Mouse (Mus musculus) limb, embryonic 13.5 days (tissue): Measurements from ENCODE around the gene Nabp2. TPM values are rescaled to one million over a fixed set of nuclear protein-coding genes. Genes with fewer than 3 reads are reported as not detected.
A peak's percentile ranks its signal among the peaks of the same experiment; 100 is the strongest.

Source experiments
- ATAC-seq: fragments of 200-750 bp; cut with Nextera tagmentation; 2 replicates; pipeline ENCODE4 v1.8.0; 2017; ENCODE audit warnings: low read depth, moderate number of reproducible peaks, moderate TSS enrichment; ENCODE audit not compliant: low FRiP score
- H3K27ac ChIP-seq: fragments of 300-500 bp; sonication (generic); 2 replicates; pipeline ENCODE4 v1.5.1; 2015; ENCODE audit warnings: inconsistent platforms, mild to moderate bottlenecking, moderate library complexity
- H3K27me3 ChIP-seq: fragments of 300-500 bp; sonication (generic); 2 replicates; pipeline ENCODE4 v1.6.1; 2015; ENCODE audit warnings: mild to moderate bottlenecking, inconsistent platforms
- H3K36me3 ChIP-seq: fragments of 300-500 bp; sonication (generic); 2 replicates; pipeline ENCODE4 v1.6.1; 2015; ENCODE audit warnings: inconsistent platforms, mild to moderate bottlenecking, moderate library complexity
- H3K4me1 ChIP-seq: fragments of 300-500 bp; sonication (generic); 2 replicates; pipeline ENCODE4 v1.6.1; 2015; ENCODE audit warnings: inconsistent platforms
- H3K4me2 ChIP-seq: fragments of 300-500 bp; sonication (generic); replicated peaks from 2 replicates; pipeline ENCODE4 v1.6.1; 2015; ENCODE audit warnings: inconsistent platforms, mild to moderate bottlenecking, moderate library complexity
- H3K4me3 ChIP-seq: fragments of 300-500 bp; sonication (generic); 2 replicates; pipeline ENCODE4 v1.5.1; 2015; ENCODE audit warnings: moderate library complexity, mild to moderate bottlenecking, inconsistent platforms
- H3K9ac ChIP-seq: fragments of 300-500 bp; sonication (generic); 2 replicates; pipeline ENCODE4 v1.6.1; 2015; ENCODE audit warnings: mild to moderate bottlenecking, inconsistent platforms
- H3K9me3 ChIP-seq: fragments of 300-500 bp; sonication (generic); 2 replicates; pipeline ENCODE4 v1.6.1; 2016; ENCODE audit warnings: inconsistent platforms
- WGBS: fragments of 180-500 bp; shearing (Covaris S2); methylation state at CpG from one replicate; pipeline ENCODE4 v1.1.7; 2015; 5-methylcytosine and 5-hydroxymethylcytosine counted together
- polyA plus RNA-seq: library from polyadenylated mRNA; unstranded; fragments of >200 nt; fragmentation: Nextera tagmentation; extraction: Ambion mirVana; gene quantifications from 2 replicates; pipeline ENCODE4 v1.2.1, GENCODE M21; 2015

Gene Nabp2
- polyA plus RNA-seq, 1 experiment from 2014 or later = 60.6 TPM

- no peak for ATAC-seq
- Histone ChIP-seq H3K36me3 (peaks cover 80% of the 10 kb centered on the region), H3K9ac (no peak overlapping the region), H3K4me1 (no peaks in the 10 kb centered on the region), H3K4me3 (no peak overlapping the region), H3K9me3 (no peaks in the 10 kb centered on the region), H3K4me2 (no peak overlapping the region), H3K27me3 (no peaks in the 10 kb centered on the region), H3K27ac (no peak overlapping the region)
- 39% methylated on average over 7 of the region's 7 CpGs for WGBS
Observed at GRCm38 (mm10) chr10:128424604-128425003, 13.3 kb upstream of the Nabp2 start.

- H3K4me2 ChIP-seq = no peak overlapping the region
- H3K9me3 ChIP-seq = no peaks in the 10 kb centered on the region
- 60% methylated on average over 5 of the region's 5 CpGs for WGBS
- no peaks in the 10 kb centered on the region for H3K27me3 ChIP-seq
- H3K27ac ChIP-seq = no peak overlapping the region
- no peak overlapping the region for H3K4me3 ChIP-seq
- no peak for ATAC-seq
- H3K4me1 ChIP-seq = no peaks in the 10 kb centered on the region
- no peak overlapping the region for H3K9ac ChIP-seq
- H3K36me3 ChIP-seq = peaks cover 85% of the 10 kb centered on the region
Observed at GRCm38 (mm10) chr10:128422426-128422825, 11.1 kb upstream of the Nabp2 start.

GRCm38 (mm10) chr10:128414848-128415247 is 3.6 kb upstream of the Nabp2 start:
- Histone ChIP-seq H3K4me2 (no peak overlapping the region), H3K27me3 (no peaks in the 10 kb centered on the region), H3K36me3 (peaks cover 65% of the 10 kb centered on the region), H3K4me3 (no peak overlapping the region), H3K4me1 (peaks cover 28% of the 10 kb centered on the region), H3K27ac (no peak overlapping the region), H3K9ac (no peak overlapping the region), H3K9me3 (no peaks in the 10 kb centered on the region)
- ATAC-seq = no peak
- WGBS = 90% methylated on average over 5 of the region's 5 CpGs

GRCm38 (mm10) chr10:128413076-128413475 is 1.8 kb upstream of the Nabp2 start:
- Histone ChIP-seq H3K27ac (no peak overlapping the region), H3K9ac (peak overlapping the region; percentile 90; the same call in 1 of the 2 replicates), H3K4me3 (peak overlapping the region; percentile 91), H3K36me3 (peaks cover 49% of the 10 kb centered on the region), H3K9me3 (no peaks in the 10 kb centered on the region), H3K27me3 (no peaks in the 10 kb centered on the region), H3K4me2 (peak overlapping the region; percentile 97), H3K4me1 (peaks cover 36% of the 10 kb centered on the region)
- 70% methylated on average over 1 of the region's 1 CpGs for WGBS
- ATAC-seq = no peak

- Histone ChIP-seq H3K27ac (peak overlapping the region; percentile 92; the same call in 1 of the 2 replicates), H3K36me3 (peaks cover 48% of the 10 kb centered on the region)
- 59% methylated on average over 1 of the region's 1 CpGs for WGBS
Observed at GRCm38 (mm10) chr10:128412558-128412957, 1.3 kb upstream of the Nabp2 start.

GRCm38 (mm10) chr10:128412055-128412381 is 726 bp upstream of the Nabp2 start:
- no peak for ATAC-seq
- H3K9me3 ChIP-seq = no peaks in the 10 kb centered on the region
- H3K4me2 ChIP-seq = peak overlapping the region; percentile 97
- peak overlapping the region; percentile 90 for H3K9ac ChIP-seq
- peak overlapping the region; percentile 91 for H3K4me3 ChIP-seq
- peak overlapping the region; percentile 92 for H3K27ac ChIP-seq
- peaks cover 46% of the 10 kb centered on the region for H3K36me3 ChIP-seq
- no peaks in the 10 kb centered on the region for H3K27me3 ChIP-seq
- H3K4me1 ChIP-seq = peaks cover 36% of the 10 kb centered on the region
- WGBS = 2% methylated on average over 14 of the region's 14 CpGs

More at GRCm38 (mm10) chr10:128412558-128412957, 1.3 kb upstream of the Nabp2 start:
- Histone ChIP-seq H3K4me1 (peaks cover 36% of the 10 kb centered on the region), H3K4me2 (peak overlapping the region; percentile 97), H3K9me3 (no peaks in the 10 kb centered on the region), H3K9ac (peak overlapping the region; percentile 90), H3K27me3 (no peaks in the 10 kb centered on the region), H3K4me3 (peak overlapping the region; percentile 91)
- ATAC-seq = no peak

- Histone ChIP-seq H3K4me3 (peak overlapping the region; percentile 91), H3K9me3 (no peaks in the 10 kb centered on the region), H3K4me2 (peak overlapping the region; percentile 97), H3K27me3 (no peaks in the 10 kb centered on the region), H3K27ac (peak overlapping the region; percentile 92), H3K36me3 (peaks cover 44% of the 10 kb centered on the region), H3K9ac (peak overlapping the region; percentile 87), H3K4me1 (peaks cover 36% of the 10 kb centered on the region)
- WGBS = 33% methylated on average over 4 of the region's 4 CpGs
- ATAC-seq = no peak
Observed at GRCm38 (mm10) chr10:128410560-128410845, 789 bp downstream of the Nabp2 start.

GRCm38 (mm10) chr10:128409692-128410559 is 1.4 kb downstream of the Nabp2 start:
- Histone ChIP-seq H3K9me3 (no peaks in the 10 kb centered on the region), H3K27me3 (no peaks in the 10 kb centered on the region), H3K9ac (peak overlapping the region; percentile 87), H3K4me2 (peak overlapping the region; percentile 97), H3K36me3 (peaks cover 43% of the 10 kb centered on the region), H3K4me3 (peak overlapping the region; percentile 91), H3K27ac (peak overlapping the region; percentile 92), H3K4me1 (peaks cover 36% of the 10 kb centered on the region)
- WGBS = 7% methylated on average over 36 of the region's 36 CpGs
- peak; percentile 90 for ATAC-seq

- WGBS = 18% methylated on average over 35 of the region's 35 CpGs
- peaks cover 36% of the 10 kb centered on the region for H3K4me1 ChIP-seq
- ATAC-seq = no peak
- H3K36me3 ChIP-seq = peaks cover 33% of the 10 kb centered on the region
- H3K27me3 ChIP-seq = no peaks in the 10 kb centered on the region
- peak overlapping the region; percentile 58 for H3K27ac ChIP-seq
- H3K4me2 ChIP-seq = peak overlapping the region; percentile 97
- H3K9ac ChIP-seq = peak overlapping the region; percentile 79
- H3K4me3 ChIP-seq = peak overlapping the region; percentile 91
- no peaks in the 10 kb centered on the region for H3K9me3 ChIP-seq
Observed at GRCm38 (mm10) chr10:128408591-128409535, 2.4 kb downstream of the Nabp2 start.

- H3K9me3 ChIP-seq = no peaks in the 10 kb centered on the region
- no peak overlapping the region for H3K4me3 ChIP-seq
- no peak overlapping the region for H3K27ac ChIP-seq
- no peaks in the 10 kb centered on the region for H3K27me3 ChIP-seq
- H3K36me3 ChIP-seq = peaks cover 27% of the 10 kb centered on the region
- no peak overlapping the region for H3K9ac ChIP-seq
- no peak for ATAC-seq
- H3K4me2 ChIP-seq = no peak overlapping the region
- 84% methylated on average over 7 of the region's 7 CpGs for WGBS
- peaks cover 21% of the 10 kb centered on the region for H3K4me1 ChIP-seq
Observed at GRCm38 (mm10) chr10:128403931-128404330, 7.4 kb downstream of the Nabp2 start.

GRCm38 (mm10) chr10:128401638-128402037 is 9.7 kb downstream of the Nabp2 start:
- 83% methylated on average over 9 of the region's 9 CpGs for WGBS
- Histone ChIP-seq H3K27ac (no peak overlapping the region), H3K9ac (no peak overlapping the region), H3K4me1 (peaks cover 15% of the 10 kb centered on the region), H3K9me3 (no peaks in the 10 kb centered on the region), H3K4me3 (no peak overlapping the region), H3K27me3 (no peaks in the 10 kb centered on the region), H3K4me2 (no peak overlapping the region), H3K36me3 (peaks cover 24% of the 10 kb centered on the region)
- no peak for ATAC-seq

- Histone ChIP-seq H3K4me2 (0 out of 2 replicates have a peak within 1 kb of the TSS, but pooled peaks have one; percentile 21), H3K27me3 (no peaks in the 10 kb centered on the region), H3K9me3 (no peaks in the 10 kb centered on the region), H3K4me1 (peaks cover 15% of the 10 kb centered on the region), H3K27ac (0 out of 2 replicates have a peak within 1 kb of the TSS, but pooled peaks have one; percentile 10), H3K4me3 (no peak within 1 kb of the TSS), H3K36me3 (peaks cover 24% of the 10 kb centered on the region), H3K9ac (peak within 1 kb of the TSS; percentile 25; the same call in 1 of the 2 replicates)
- no peak for ATAC-seq
- WGBS = 26% methylated on average over 2 of the region's 2 CpGs
Observed at GRCm38 (mm10) chr10:128401056-128401455, 10.2 kb downstream of the Nabp2 start, which contains the start of gene Slc39a5. TSS of gene Slc39a5 (minus strand) at chr10:128401229.
